Mouse (Mus musculus): Measurements from ENCODE around the gene Gna12. TPM values are rescaled to one million over a fixed set of nuclear protein-coding genes. Genes with fewer than 3 reads are reported as not detected.

The Gna12 gene
- total RNA-seq (2014; fragmentation: Nextera tagmentation) (42.3 and 44.7 TPM in 2 replicates), total RNA-seq (2017) (34.9 and 35.3 TPM in 2 replicates)

- peak; percentile 90 for ATAC-seq (replicated peaks; ENCODE audit: poor library complexity, severe bottlenecking)
Observed at GRCm38 (mm10) chr5:140830314-140831063, at the start of gene Gna12. TSS of gene Gna12 (minus strand) at chr5:140830431.

GRCm38 (mm10) chr5:140878644-140879043 lies 48.4 kb upstream of the Gna12 start:
- ATAC-seq (replicated peaks; ENCODE audit: poor library complexity, severe bottlenecking) = no peak; the same call in 1 of the 2 replicates

- ATAC-seq (replicated peaks; ENCODE audit: poor library complexity, severe bottlenecking) = peak; percentile 59
Observed at GRCm38 (mm10) chr5:140873736-140874307, 43.6 kb upstream of the Gna12 start.

DNA sequence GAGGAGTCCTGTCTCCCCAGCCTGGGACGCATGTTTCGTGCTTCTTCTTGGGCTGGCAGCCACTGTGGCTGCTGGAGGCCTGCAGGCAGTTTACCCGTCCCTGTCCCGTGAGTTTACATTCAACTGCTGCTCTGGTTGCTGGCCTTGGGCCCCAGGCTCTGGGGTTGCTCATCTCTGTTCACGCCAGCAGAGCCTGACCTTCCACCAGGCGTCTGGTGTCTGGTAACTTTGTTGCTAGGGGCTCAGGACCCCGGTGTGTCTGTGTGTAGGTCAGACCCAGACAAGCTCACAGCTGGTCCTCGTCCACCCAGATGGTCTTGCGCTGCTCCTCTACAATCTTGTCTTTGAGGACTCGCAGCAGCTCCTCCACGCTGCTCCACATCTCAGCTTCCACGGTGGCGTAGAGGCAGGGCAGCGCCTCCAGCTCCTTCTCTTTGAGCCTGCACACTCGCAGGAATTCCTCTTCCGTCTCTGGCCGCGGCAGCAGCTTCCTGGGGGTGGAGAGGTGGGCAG lies 42.9 kb upstream of the Gna12 start:
- ATAC-seq (replicated peaks; ENCODE audit: poor library complexity, severe bottlenecking) = peak; percentile 23

DNA sequence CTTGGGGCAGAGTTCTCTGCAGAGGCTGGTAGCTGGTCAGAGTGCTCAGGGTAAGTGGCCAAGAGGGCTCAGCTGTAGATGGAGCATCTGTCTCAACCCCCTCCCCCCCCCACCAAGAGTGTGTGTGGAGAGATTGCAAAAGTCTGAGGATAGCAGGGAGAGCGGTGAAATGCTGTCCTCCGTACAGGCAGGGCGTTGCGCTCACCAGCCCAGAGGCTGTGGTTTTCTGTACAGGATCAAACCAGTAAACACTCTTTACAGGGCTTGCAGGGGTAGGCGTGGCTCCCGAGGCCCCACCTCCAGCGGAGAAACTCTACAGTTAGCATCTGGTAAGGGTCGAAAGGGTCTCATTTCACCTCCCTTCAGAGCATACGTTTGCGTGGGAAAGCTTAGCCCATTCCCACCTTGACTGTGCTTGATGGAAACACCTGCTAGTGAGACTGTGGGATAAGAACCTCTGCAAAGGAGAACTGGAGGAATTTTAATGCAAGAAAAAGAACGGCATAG lies 42.4 kb upstream of the Gna12 start:
- ATAC-seq (replicated peaks; ENCODE audit: poor library complexity, severe bottlenecking) = peak; percentile 82

DNA sequence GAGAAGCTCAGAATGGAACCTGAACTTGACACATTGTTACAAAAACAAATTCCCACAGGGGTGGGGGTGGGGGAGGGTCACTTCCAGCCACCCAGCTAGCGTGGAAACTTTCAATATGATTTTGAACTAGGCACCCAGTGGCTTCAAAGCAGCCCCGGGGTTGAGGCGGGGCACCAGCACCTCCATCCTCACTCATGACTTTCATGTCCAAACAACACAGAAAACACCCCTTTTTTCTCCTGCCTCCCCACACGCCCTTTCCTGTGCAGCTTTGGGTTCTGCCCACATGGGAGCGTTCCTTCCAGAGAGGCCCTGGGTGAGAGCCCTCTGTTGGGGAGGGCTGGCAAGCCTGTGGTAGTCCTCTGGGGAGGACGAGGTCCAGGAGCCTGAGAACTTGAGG lies 41.0 kb upstream of the Gna12 start:
- ATAC-seq (replicated peaks; ENCODE audit: poor library complexity, severe bottlenecking) = no peak

GRCm38 (mm10) chr5:140869034-140869433 lies 38.8 kb upstream of the Gna12 start:
- 0 out of 2 replicates have a peak, but pooled peaks have one; percentile 17 for ATAC-seq (replicated peaks; ENCODE audit: poor library complexity, severe bottlenecking)

- no peak for ATAC-seq (replicated peaks; ENCODE audit: poor library complexity, severe bottlenecking)
Observed at GRCm38 (mm10) chr5:140859730-140860129, 29.5 kb upstream of the Gna12 start.

DNA sequence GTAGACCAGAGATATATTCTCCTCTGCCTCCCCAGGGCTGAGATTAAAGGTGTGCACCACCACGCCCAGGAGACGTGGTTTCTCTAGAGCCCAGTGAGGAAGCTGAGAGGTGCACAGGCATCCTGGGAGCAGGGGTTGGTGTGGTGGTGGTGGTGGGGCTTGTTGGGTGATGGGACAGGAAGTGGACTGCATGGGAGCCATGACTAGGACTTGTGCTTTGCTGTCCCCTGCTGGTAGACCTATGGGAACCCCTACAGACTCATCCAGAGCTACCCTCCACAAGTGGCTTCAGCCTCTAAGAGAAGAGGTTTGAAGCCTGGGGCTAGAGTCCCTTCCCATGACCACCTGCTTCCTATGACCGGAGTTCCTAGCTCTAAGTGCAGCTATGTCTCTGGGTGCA lies 28.1 kb upstream of the Gna12 start:
- peak; percentile 91 for ATAC-seq (replicated peaks; ENCODE audit: poor library complexity, severe bottlenecking)

GRCm38 (mm10) chr5:140857432-140858154 lies 27.4 kb upstream of the Gna12 start:
- no peak for ATAC-seq (replicated peaks; ENCODE audit: poor library complexity, severe bottlenecking)

- ATAC-seq (replicated peaks; ENCODE audit: poor library complexity, severe bottlenecking) = no peak
Observed at GRCm38 (mm10) chr5:140855909-140856530, 25.8 kb upstream of the Gna12 start.

- ATAC-seq (replicated peaks; ENCODE audit: poor library complexity, severe bottlenecking) = no peak
Observed at GRCm38 (mm10) chr5:140854700-140855099, 24.5 kb upstream of the Gna12 start.

- ATAC-seq (replicated peaks; ENCODE audit: poor library complexity, severe bottlenecking) = no peak
Observed at GRCm38 (mm10) chr5:140853723-140854122, 23.5 kb upstream of the Gna12 start.

GRCm38 (mm10) chr5:140852435-140852996 lies 22.3 kb upstream of the Gna12 start:
- ATAC-seq (replicated peaks; ENCODE audit: poor library complexity, severe bottlenecking) = no peak

GRCm38 (mm10) chr5:140847300-140847729 lies 17.1 kb upstream of the Gna12 start:
- peak; percentile 77 for ATAC-seq (replicated peaks; ENCODE audit: poor library complexity, severe bottlenecking)

DNA sequence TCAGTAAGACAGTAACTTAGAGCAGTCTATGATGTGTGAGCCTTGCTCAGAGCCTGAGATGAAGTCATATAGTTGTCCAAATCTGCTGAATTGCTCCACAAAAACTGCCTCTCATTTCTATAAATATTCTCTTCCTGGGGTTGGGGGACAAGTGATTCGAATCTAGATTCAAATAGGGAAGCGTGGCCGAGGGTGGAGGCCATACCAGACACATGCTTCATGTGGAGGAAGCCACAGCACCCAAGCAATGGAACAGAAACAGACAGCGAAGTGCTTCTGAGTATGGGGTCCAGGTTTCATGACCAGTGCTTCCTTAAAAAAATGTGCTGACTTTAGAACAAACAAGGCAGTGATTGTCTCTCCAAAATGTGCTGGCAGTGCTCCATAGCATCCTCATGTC lies 11.7 kb upstream of the Gna12 start:
- ATAC-seq (replicated peaks; ENCODE audit: poor library complexity, severe bottlenecking) = peak; percentile 84

GRCm38 (mm10) chr5:140831064-140831431 lies 817 bp upstream of the Gna12 start:
- no peak for ATAC-seq (replicated peaks; ENCODE audit: poor library complexity, severe bottlenecking)

- ATAC-seq (replicated peaks; ENCODE audit: poor library complexity, severe bottlenecking) = no peak; the same call in 1 of the 2 replicates
Observed at GRCm38 (mm10) chr5:140829911-140830294, 328 bp downstream of the Gna12 start.

- no peak for ATAC-seq (replicated peaks; ENCODE audit: poor library complexity, severe bottlenecking)
Observed at GRCm38 (mm10) chr5:140829081-140829910, 935 bp downstream of the Gna12 start.
